Mouse (Mus musculus): ENCODE data around the gene Slc1a5. TPM values are rescaled to one million over a fixed set of nuclear protein-coding genes. Genes with fewer than 3 reads are reported as not detected.

Slc1a5 gene
- polyA plus RNA-seq, 1 experiment from 2014 or later = 50.8 TPM

Other genes starting within 250 kb of the Slc1a5 start
- 20.3 and 21.4 TPM in 2 replicates for gene Arhgap35, start 166.3 kb upstream of the Slc1a5 start, polyA plus RNA-seq (2016; fragmentation: Nextera tagmentation; extraction: Ambion mirVana)
- gene Ceacam15, start 105.6 kb upstream of the Slc1a5 start, polyA plus RNA-seq (2016; fragmentation: Nextera tagmentation; extraction: Ambion mirVana) = 0.45 TPM in 2 replicates
- gene Ceacam9, start 59.4 kb upstream of the Slc1a5 start, polyA plus RNA-seq (2016; fragmentation: Nextera tagmentation; extraction: Ambion mirVana) = not detected in 2 replicates
- gene Ap2s1, start 42.9 kb upstream of the Slc1a5 start, polyA plus RNA-seq (2016; fragmentation: Nextera tagmentation; extraction: Ambion mirVana) = 208 and 210 TPM in 2 replicates
- gene Strn4, start 34.5 kb downstream of the Slc1a5 start, polyA plus RNA-seq (2016; fragmentation: Nextera tagmentation; extraction: Ambion mirVana) = 97.4 and 103 TPM in 2 replicates
- 37.6 and 37.8 TPM in 2 replicates for gene Fkrp, start 35.4 kb downstream of the Slc1a5 start, polyA plus RNA-seq (2016; fragmentation: Nextera tagmentation; extraction: Ambion mirVana)
- 10.8 and 11.8 TPM in 2 replicates for gene Prkd2, start 61.6 kb downstream of the Slc1a5 start, polyA plus RNA-seq (2016; fragmentation: Nextera tagmentation; extraction: Ambion mirVana)
- 14.3 and 15.2 TPM in 2 replicates for gene Dact3, start 94.0 kb downstream of the Slc1a5 start, polyA plus RNA-seq (2016; fragmentation: Nextera tagmentation; extraction: Ambion mirVana)
- gene Gng8, start 110.4 kb downstream of the Slc1a5 start, polyA plus RNA-seq (2016; fragmentation: Nextera tagmentation; extraction: Ambion mirVana) = 2.3 and 4.3 TPM in 2 replicates
- gene Ptgir, start 125.2 kb downstream of the Slc1a5 start, polyA plus RNA-seq (2016; fragmentation: Nextera tagmentation; extraction: Ambion mirVana) = 0.28 and 0.34 TPM in 2 replicates
- gene Calm3, start 142.8 kb downstream of the Slc1a5 start, polyA plus RNA-seq (2016; fragmentation: Nextera tagmentation; extraction: Ambion mirVana) = 83.6 and 95.0 TPM in 2 replicates
- gene Pnmal2, start 163.3 kb downstream of the Slc1a5 start, polyA plus RNA-seq (2016; fragmentation: Nextera tagmentation; extraction: Ambion mirVana) = 3.5 and 4.2 TPM in 2 replicates
- gene Pnmal1, start 178.3 kb downstream of the Slc1a5 start, polyA plus RNA-seq (2016; fragmentation: Nextera tagmentation; extraction: Ambion mirVana) = 0.14 and 0.28 TPM in 2 replicates
- 0.14 and 0.15 TPM in 2 replicates for gene Gm42372, start 201.7 kb downstream of the Slc1a5 start, polyA plus RNA-seq (2016; fragmentation: Nextera tagmentation; extraction: Ambion mirVana)
- 19.6 and 29.4 TPM in 2 replicates for gene Ccdc8, start 211.4 kb downstream of the Slc1a5 start, polyA plus RNA-seq (2016; fragmentation: Nextera tagmentation; extraction: Ambion mirVana)
- 87.3 and 91.9 TPM in 2 replicates for gene Ppp5c, start 246.6 kb downstream of the Slc1a5 start, polyA plus RNA-seq (2016; fragmentation: Nextera tagmentation; extraction: Ambion mirVana)

All from heart, embryonic 12.5 days (tissue).